Mouse (Mus musculus): ENCODE results near the gene Papln.

Papln gene

GRCm38 (mm10) chr12:83763311-83764043 lies at the start of gene Papln:
Gene Papln (plus strand): TSS chr12:83763634.
- no peak for DNase-seq (ENCODE audit: low spot score)

DNA sequence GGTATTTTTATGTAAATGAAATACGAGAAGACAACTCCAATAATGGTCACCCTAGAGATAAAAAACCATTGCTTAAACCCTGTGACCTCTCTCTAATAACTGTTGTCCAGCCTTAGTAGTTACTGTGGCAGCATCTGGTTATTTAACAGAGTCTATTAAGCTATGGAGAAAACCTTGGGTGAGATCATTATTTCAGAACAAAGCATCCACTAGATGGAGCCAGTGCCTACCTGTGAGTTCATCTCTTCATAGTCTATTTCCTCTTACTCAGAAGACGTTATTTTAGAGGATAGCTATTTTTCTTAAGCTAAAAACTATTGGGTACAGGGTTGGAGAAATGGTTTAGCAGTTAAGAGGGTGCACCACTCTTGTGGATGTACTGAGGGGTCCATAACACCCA lies 49.7 kb upstream of the Papln start:
- DNase-seq (ENCODE audit: low spot score), result peak; percentile 77

DNA sequence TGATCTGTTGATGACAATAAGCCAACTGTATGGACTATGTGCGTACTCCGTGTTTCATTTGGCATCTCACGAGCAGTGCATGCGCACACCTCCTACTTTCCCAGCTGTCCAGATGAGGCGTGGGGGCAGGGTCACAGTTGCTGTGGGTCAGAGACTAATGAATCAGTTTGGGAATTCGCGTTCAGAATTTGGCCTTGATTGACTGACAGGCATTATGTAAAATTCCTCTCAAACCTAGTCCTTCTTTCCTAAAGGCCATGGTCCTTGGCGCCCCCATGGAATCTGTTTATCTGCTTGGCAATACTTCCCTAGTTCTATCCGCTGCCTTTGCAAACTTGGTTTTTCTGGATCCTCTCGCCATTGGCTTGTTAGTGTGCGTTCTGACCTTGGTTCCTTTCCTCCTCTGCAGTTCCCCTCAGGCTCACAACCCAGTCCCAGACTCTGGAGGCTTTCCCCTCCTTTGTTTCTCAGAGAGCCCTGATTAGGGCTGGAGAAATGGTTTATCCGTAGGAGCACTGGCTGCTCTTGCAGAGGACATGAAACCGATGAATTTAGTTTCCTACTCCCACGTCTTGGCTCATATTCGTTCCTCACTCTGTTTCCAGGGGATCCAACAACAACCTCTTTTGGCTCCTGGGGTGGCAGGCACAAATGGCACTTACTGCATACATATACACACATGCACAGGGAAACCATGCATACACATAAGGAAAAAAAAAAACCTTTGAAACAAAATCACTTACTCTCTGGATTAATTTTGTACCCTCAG lies 46.8 kb upstream of the Papln start:
- DNase-seq (ENCODE audit: low spot score), result no peak

GRCm38 (mm10) chr12:83719431-83719830 lies 44.0 kb upstream of the Papln start:
- no peak for DNase-seq (ENCODE audit: low spot score)

- DNase-seq (ENCODE audit: low spot score), result no peak
Measured at GRCm38 (mm10) chr12:83721281-83721680, 42.2 kb upstream of the Papln start.

DNA sequence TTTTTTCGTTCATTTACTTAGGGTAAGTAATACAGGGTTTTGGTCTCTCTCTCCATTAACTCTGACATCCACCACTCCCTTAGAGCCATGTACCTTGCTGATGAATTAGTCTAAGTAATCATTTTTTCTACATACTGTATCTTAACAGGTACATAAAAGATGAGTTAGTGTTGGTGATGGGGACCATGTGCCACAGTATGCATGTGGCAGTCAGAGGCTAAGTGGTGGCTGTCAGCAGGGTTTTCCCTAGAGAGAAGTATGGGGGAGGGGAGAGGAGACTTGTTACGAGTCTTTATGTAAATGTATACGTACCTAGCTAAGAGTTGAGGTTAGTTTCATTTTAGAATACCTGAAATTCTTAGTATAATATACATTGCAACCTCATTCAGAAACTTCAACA lies 40.4 kb upstream of the Papln start:
- no peak for DNase-seq (ENCODE audit: low spot score)

DNA sequence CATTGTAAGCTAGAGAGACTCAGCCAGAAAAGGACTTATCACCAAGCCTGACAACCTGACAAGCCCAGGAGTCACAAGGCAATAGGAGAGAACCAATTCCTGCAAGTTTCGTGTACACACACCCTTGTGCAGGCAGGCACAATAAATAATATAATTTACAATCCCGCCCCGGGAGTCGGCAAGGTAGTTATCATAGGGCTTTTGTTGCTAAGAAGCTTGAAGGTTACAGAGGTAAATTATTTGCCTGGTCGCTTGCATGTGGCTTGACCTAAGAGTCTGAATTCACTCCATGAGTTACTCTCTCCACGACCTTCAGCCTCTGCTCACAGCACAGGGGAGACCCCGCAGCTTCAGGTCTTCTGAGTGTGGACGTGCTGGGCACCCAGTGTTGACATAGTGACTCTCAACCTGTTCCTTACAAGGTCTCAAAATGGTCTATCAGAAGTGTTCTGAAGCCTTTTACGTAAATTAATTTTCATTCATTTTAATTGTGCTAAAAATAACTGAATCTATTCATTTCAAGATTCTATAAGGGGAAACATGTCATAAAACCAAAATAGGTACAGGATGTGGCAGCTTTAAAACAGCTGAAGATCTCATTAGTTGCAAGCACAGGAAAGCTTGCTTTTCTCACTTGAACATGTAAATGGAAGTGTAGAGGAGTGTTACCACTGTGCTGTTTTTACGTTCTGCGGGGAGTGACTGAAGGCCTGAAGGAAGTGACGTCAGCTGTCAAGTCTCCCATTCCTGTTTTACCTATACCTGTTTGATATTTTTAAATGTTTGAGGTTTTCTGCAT lies 36.7 kb upstream of the Papln start:
- no peak for DNase-seq (ENCODE audit: low spot score)

DNA sequence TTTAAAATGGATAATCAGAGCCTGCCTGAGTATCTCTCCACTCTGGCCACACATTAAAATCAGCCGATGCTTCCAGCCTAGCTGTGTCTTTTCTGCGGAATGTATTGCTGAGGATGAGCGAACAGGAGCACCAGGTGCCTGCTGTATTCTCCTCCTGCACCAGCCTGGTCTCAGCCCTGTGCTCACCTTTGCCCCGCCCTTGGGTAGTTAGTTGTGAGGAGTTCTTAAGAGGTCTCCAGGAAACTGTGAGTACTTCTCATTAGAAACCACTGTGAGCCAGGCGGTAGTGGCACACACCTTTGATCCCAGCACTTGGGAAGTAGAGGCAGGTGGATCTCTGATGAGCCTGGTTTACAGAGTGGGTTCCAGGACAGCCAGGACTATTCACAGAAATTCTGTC lies 31.2 kb upstream of the Papln start:
- DNase-seq (ENCODE audit: low spot score), result no peak

DNA sequence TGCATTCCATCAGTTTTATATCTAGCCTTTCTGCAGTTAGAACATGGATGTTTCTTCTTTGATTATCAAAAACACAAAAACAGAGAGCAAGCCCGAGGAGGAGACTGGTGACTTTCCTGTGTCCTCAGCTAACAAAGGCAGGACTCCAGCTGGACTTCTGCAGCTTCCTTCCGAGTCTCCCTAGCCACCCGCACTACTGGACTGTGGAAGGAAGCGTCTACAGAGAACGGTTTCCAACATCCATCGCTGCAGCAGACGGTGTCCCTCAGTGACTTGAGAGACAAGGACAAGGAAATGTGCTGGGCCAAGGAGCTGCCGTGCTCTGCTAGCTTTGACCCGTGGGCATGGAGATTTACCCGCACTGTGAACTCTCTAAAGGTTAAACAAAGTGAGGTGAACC lies 29.4 kb upstream of the Papln start:
- no peak for DNase-seq (ENCODE audit: low spot score)

DNA sequence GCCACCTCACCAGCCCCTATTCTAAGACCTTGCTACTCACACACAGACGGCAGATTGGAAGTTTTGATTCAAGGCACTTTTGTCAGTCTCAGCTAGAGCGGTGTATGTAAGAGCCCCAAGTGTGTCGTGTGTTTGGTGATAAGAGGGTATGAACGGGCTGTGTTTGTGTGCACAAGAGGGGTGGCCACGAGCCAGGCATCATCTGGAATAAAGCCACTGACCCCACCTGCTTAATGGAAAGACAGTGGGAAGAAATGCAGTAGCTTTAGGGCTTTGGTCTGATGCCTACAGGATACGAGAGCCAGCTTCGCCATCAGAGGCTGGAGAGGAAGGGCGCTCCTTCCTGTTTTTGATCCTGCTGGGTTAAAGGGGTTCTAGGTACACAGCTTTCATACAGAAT lies 27.2 kb upstream of the Papln start:
- DNase-seq (ENCODE audit: low spot score), result no peak

DNA sequence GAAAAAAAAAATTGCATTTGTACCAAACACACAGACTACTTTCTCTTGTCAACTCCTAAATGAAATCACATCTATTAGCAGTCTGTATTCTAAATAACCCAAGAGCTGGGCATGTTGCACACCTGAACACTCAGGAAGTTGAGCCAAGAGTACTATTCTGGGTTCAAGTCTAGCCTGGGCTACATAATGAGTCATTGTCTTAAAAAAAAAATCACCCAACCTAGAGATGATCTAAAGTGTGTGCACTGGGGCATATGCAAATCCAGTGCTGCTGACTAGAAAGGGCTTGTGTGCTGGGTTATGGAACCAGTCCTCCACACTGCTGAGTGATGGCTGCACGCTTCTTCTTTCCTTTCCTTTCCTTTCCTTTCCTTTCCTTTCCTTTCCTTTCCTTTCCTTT lies 24.8 kb upstream of the Papln start:
- no peak for DNase-seq (ENCODE audit: low spot score)

GRCm38 (mm10) chr12:83741722-83742121 lies 21.7 kb upstream of the Papln start:
- no peak for DNase-seq (ENCODE audit: low spot score)

DNA sequence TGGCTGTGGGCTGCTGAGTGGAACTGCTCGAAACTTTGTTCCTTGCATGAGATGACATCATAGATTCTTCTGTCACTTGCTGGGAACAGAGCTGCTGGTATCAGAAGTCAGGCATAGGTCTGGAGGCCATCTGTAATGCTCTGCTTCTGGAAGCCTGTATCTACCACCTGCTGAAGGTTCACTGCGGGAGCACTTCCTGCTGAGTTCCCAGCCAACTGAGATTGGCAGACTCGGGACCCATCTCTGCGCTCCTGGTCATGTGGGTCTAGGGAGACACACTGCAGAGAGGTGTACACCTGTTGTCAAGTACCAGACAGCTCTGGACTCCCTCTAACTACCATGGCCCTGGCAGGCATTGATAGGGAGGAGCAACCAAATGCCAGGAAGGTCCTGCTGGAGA lies 20.6 kb upstream of the Papln start:
- DNase-seq (ENCODE audit: low spot score), result no peak

- no peak for DNase-seq (ENCODE audit: low spot score)
Measured at GRCm38 (mm10) chr12:83743712-83744111, 19.7 kb upstream of the Papln start.

- no peak for DNase-seq (ENCODE audit: low spot score)
Measured at GRCm38 (mm10) chr12:83749186-83749585, 14.2 kb upstream of the Papln start.

GRCm38 (mm10) chr12:83752495-83752894 lies 10.9 kb upstream of the Papln start:
- DNase-seq (ENCODE audit: low spot score), result no peak

DNA sequence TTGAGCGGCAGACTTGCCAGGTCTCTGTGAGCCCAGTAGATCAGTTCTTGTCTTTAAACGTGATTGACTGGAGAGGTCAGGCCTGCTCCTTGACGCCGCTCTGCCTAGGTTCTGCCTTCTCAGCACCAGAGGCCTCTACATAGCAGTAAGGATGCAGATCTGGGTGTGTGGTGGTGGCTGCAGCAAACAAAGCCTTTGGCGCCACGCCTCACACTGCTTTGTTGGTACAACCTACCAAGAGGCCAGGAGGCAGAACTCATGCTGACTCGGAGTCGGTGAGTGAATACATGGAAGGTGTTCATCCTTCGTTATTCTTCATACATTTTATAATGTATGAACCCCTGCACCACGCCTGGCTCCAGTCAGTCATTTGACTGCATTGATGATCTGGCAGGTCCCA lies 4.7 kb upstream of the Papln start:
- no peak for DNase-seq (ENCODE audit: low spot score)

DNA sequence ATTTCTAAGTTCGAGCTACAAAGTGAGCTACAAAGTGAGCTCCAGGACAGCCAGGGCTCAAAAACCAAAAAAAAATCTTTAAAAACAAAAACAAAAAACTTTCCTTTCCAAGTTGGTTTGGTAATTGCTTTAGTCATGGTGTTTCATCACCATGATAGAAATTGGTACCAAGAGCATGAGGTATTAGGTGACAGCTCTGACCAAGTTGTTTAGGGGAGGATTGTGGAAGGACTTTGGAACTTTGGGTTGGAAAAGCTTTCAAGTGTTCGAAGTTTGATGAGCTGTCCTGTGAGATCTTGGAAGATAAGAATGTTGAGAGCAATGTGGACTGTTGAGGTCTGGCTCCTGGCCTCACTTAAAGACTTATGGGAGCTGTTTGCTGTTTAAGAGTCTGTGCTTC lies 3.2 kb upstream of the Papln start:
- DNase-seq (ENCODE audit: low spot score), result no peak

GRCm38 (mm10) chr12:83762706-83763105 lies 728 bp upstream of the Papln start:
- DNase-seq (ENCODE audit: low spot score), result no peak

DNA sequence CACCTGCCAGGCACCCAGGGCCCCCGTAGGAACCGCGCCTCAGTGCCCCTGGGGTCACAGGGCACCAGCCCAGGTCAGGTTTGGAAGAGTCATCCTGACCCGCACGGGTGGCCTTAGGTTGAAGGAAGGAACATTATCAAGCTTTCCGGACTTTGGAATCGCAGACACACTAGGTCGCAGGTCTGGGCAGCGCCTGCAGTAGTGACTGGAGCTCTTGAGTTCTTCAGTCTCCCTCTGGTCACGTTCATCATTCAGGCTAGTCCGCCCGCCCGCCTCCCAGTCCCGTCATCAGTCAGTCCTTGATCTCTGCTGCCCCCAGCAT lies 571 bp downstream of the Papln start:
- DNase-seq (ENCODE audit: low spot score), result peak; percentile 52

DNA sequence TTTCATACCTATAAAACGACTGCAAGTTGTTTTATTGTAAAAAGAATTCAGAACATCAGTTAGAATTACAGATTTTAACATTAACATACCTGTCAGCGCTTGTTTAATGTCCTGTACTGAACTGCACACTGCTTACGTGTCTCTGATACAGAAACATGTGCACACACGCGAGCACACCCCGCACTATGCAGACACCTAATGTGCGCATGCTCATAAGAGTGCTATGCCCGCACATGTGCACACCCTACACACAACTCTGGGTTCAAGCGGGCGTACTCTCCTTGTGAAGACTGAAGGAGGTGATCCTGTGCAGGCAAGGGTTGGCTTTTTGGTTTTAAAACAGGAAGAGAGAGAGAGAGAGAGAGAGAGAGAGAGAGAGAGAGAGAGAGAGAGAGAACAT lies 1.1 kb downstream of the Papln start:
- DNase-seq (ENCODE audit: low spot score), result no peak

GRCm38 (mm10) chr12:83765965-83766603 lies 2.6 kb downstream of the Papln start:
- peak; percentile 44 for DNase-seq (ENCODE audit: low spot score)

DNA sequence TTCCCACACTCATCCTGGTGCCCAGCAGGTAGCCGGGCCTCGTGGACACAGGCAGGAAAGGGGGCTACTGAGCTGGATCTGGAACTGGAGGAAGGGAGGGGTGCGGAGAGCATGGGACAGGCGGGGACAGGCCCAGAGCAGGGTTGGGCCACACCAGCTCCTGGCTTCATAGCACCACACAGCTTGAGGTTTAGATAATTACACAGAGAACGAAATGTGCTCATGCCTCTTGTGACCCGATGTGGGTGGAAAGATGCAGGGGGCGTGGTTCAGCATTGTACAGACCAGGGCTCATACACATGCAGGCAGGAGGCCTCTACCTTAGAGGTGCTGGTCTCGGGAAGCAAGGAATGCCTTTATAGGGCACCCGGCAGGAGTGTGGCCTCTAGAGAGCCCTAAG lies 4.4 kb downstream of the Papln start:
- DNase-seq (ENCODE audit: low spot score), result no peak

Data from embryo, embryonic 10 days (tissue).